Mouse (Mus musculus) liver, adult 2 months (tissue): Measurements from ENCODE around the gene Actr2.

ENCODE experiments used
- CTCF ChIP-seq: fragments of 200-500 bp; IDR thresholded peaks from 2 replicates; pipeline ENCODE4 v1.5.1; 2011; ENCODE audit warnings: low read depth, low read length, control low read depth
- POLR2A ChIP-seq: fragments of 200-500 bp; IDR thresholded peaks from 2 replicates; pipeline ENCODE4 v1.6.1; 2011; ENCODE audit warnings: low read length, control low read depth; ENCODE audit not compliant: insufficient read depth; ENCODE audit errors: extremely low read depth

DNA sequence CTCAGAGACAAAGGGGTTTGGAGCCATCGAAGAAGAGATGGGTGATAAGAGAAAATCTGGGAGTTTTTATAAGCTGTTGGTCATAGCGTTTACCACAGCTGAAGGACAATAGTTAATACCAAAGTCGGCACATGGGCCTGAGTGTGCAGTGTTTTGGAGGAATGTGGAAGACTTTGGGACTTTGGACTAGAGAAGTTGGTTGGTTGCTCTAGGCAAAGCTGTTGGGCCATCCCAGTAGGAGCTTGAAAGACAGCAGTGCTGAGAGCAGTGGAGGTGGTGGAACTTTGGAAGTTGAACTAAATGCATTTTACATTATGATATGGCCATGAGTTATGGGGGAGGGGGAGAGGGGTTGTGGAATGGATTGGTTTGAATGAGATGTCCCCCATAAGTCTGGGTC lies 99.3 kb downstream of the Actr2 start:
- TF ChIP-seq POLR2A (no peak), CTCF (no peak)
